Mouse (Mus musculus) liver, embryonic 16.5 days (tissue): ENCODE results near the gene Ifnb1. TPM values are rescaled to one million over a fixed set of nuclear protein-coding genes. Genes with fewer than 3 reads are reported as not detected.

Source experiments
- ATAC-seq: fragments of 200-750 bp; cut with Nextera tagmentation; 2 replicates; pipeline ENCODE4 v1.8.0; 2017; ENCODE audit warnings: low read depth, mild to moderate bottlenecking, moderate number of reproducible peaks, moderate library complexity
- H3K27ac ChIP-seq: fragments of 300-500 bp; sonication (generic); 2 replicates; pipeline ENCODE4 v1.5.1; 2014; ENCODE audit warnings: mild to moderate bottlenecking, low read length
- H3K27me3 ChIP-seq: fragments of 300-500 bp; sonication (generic); 2 replicates; pipeline ENCODE4 v1.6.1; 2014; ENCODE audit warnings: low read depth, low read length, mixed read lengths; ENCODE audit not compliant: control insufficient read depth, insufficient read depth
- H3K36me3 ChIP-seq: fragments of 300-500 bp; sonication (generic); 2 replicates; pipeline ENCODE4 v1.6.1; 2014; ENCODE audit warnings: mild to moderate bottlenecking; ENCODE audit not compliant: control insufficient read depth, insufficient read depth
- H3K4me1 ChIP-seq: fragments of 300-500 bp; sonication (generic); 2 replicates; pipeline ENCODE4 v1.6.1; 2014; ENCODE audit warnings: low read depth, low read length, mixed read lengths; ENCODE audit not compliant: control insufficient read depth
- H3K4me2 ChIP-seq: fragments of 300-500 bp; sonication (generic); 2 replicates; pipeline ENCODE4 v1.6.1; 2014; ENCODE audit warnings: low read depth, low read length, mixed read lengths
- H3K4me3 ChIP-seq: fragments of 300-500 bp; sonication (generic); 2 replicates; pipeline ENCODE4 v1.5.1; 2014; ENCODE audit warnings: low read depth, mild to moderate bottlenecking, low read length
- H3K9ac ChIP-seq: fragments of 300-500 bp; sonication (generic); 2 replicates; pipeline ENCODE4 v1.6.1; 2014; ENCODE audit warnings: low read depth, low read length
- H3K9me3 ChIP-seq: fragments of 300-500 bp; sonication (generic); replicated peaks from 2 replicates; pipeline ENCODE4 v1.6.1; 2016; ENCODE audit warnings: low read length; ENCODE audit not compliant: control insufficient read depth
- WGBS: fragments of 180-500 bp; shearing (Covaris S2); extraction: QIAGEN DNeasy Blood & Tissue Kit; methylation state at CpG from one replicate; pipeline ENCODE4 v1.1.7; 2014; ENCODE audit not compliant: insufficient replicate concordance; 5-methylcytosine and 5-hydroxymethylcytosine counted together
- polyA plus RNA-seq: library from polyadenylated mRNA; unstranded; fragments of >200 nt; fragmentation: Nextera tagmentation; extraction: Ambion mirVana; gene quantifications from 2 replicates; pipeline ENCODE4 v1.2.1, GENCODE M21; 2015

Ifnb1 gene
- polyA plus RNA-seq, 1 experiment from 2014 or later: not detected

GRCm38 (mm10) chr4:88535742-88536141 lies 13.2 kb upstream of the Ifnb1 start:
- Histone ChIP-seq H3K4me1 (peaks cover 21% of the 10 kb centered on the region), H3K27me3 (no peaks in the 10 kb centered on the region), H3K27ac (peak overlapping the region; percentile 67), H3K9ac (no peak overlapping the region), H3K4me3 (no peak overlapping the region), H3K9me3 (no peaks in the 10 kb centered on the region), H3K36me3 (no peaks in the 10 kb centered on the region), H3K4me2 (peak overlapping the region; percentile 17; the same call in 1 of the 2 replicates)
- 20% methylated on average over 1 of the region's 1 CpGs for WGBS
- peak; percentile 95 for ATAC-seq

- 71% methylated on average over 1 of the region's 1 CpGs for WGBS
- Histone ChIP-seq H3K9ac (no peak overlapping the region), H3K27ac (no peak overlapping the region), H3K27me3 (no peaks in the 10 kb centered on the region), H3K4me3 (no peak overlapping the region), H3K4me2 (no peak overlapping the region), H3K4me1 (peaks cover 21% of the 10 kb centered on the region), H3K9me3 (no peaks in the 10 kb centered on the region), H3K36me3 (no peaks in the 10 kb centered on the region)
- no peak for ATAC-seq
Measured at GRCm38 (mm10) chr4:88534903-88535302, 12.3 kb upstream of the Ifnb1 start.

- H3K4me2 ChIP-seq: no peak overlapping the region
- H3K36me3 ChIP-seq: no peaks in the 10 kb centered on the region
- H3K9ac ChIP-seq: no peak overlapping the region
- no peaks in the 10 kb centered on the region for H3K27me3 ChIP-seq
- no peak overlapping the region for H3K4me3 ChIP-seq
- ATAC-seq: no peak
- no peak overlapping the region for H3K27ac ChIP-seq
- no peaks in the 10 kb centered on the region for H3K9me3 ChIP-seq
- 63% methylated on average over 2 of the region's 2 CpGs for WGBS
- H3K4me1 ChIP-seq: peaks cover 21% of the 10 kb centered on the region
Measured at GRCm38 (mm10) chr4:88533499-88533898, 10.9 kb upstream of the Ifnb1 start.

GRCm38 (mm10) chr4:88530892-88531291 lies 8.3 kb upstream of the Ifnb1 start:
- H3K4me3 ChIP-seq: no peak overlapping the region
- WGBS: 63% methylated on average over 2 of the region's 2 CpGs
- H3K4me2 ChIP-seq: no peak overlapping the region
- no peaks in the 10 kb centered on the region for H3K27me3 ChIP-seq
- ATAC-seq: no peak
- H3K36me3 ChIP-seq: no peaks in the 10 kb centered on the region
- no peak overlapping the region for H3K27ac ChIP-seq
- H3K9ac ChIP-seq: no peak overlapping the region
- no peaks in the 10 kb centered on the region for H3K9me3 ChIP-seq
- peaks cover 4% of the 10 kb centered on the region; the same call in 1 of the 2 replicates for H3K4me1 ChIP-seq

GRCm38 (mm10) chr4:88530271-88530670 lies 7.7 kb upstream of the Ifnb1 start:
- no peaks in the 10 kb centered on the region for H3K36me3 ChIP-seq
- no peaks in the 10 kb centered on the region for H3K9me3 ChIP-seq
- no peak overlapping the region for H3K4me3 ChIP-seq
- no peak overlapping the region for H3K27ac ChIP-seq
- WGBS: 58% methylated on average over 4 of the region's 4 CpGs
- no peaks in the 10 kb centered on the region for H3K27me3 ChIP-seq
- no peak overlapping the region for H3K4me2 ChIP-seq
- peaks cover 3% of the 10 kb centered on the region; the same call in 1 of the 2 replicates for H3K4me1 ChIP-seq
- H3K9ac ChIP-seq: no peak overlapping the region
- no peak for ATAC-seq

GRCm38 (mm10) chr4:88526379-88527049 lies 3.9 kb upstream of the Ifnb1 start:
- Histone ChIP-seq H3K4me3 (no peak overlapping the region), H3K9ac (no peak overlapping the region), H3K9me3 (no peaks in the 10 kb centered on the region), H3K27ac (peak overlapping the region; percentile 33; the same call in 1 of the 2 replicates), H3K4me1 (no peaks in the 10 kb centered on the region; the same call in 1 of the 2 replicates), H3K27me3 (no peaks in the 10 kb centered on the region), H3K36me3 (no peaks in the 10 kb centered on the region), H3K4me2 (no peak overlapping the region)
- 43% methylated on average over 5 of the region's 5 CpGs for WGBS
- peak; percentile 59 for ATAC-seq

- no peak overlapping the region for H3K27ac ChIP-seq
- H3K36me3 ChIP-seq: no peaks in the 10 kb centered on the region
- WGBS: 55% methylated on average over 3 of the region's 3 CpGs
- no peaks in the 10 kb centered on the region for H3K9me3 ChIP-seq
- ATAC-seq: no peak
- no peaks in the 10 kb centered on the region; the same call in 1 of the 2 replicates for H3K4me1 ChIP-seq
- H3K9ac ChIP-seq: no peak overlapping the region
- no peaks in the 10 kb centered on the region for H3K27me3 ChIP-seq
- no peak overlapping the region for H3K4me2 ChIP-seq
- no peak overlapping the region for H3K4me3 ChIP-seq
Measured at GRCm38 (mm10) chr4:88525393-88525792, 2.8 kb upstream of the Ifnb1 start.

- Histone ChIP-seq H3K9me3 (no peaks in the 10 kb centered on the region), H3K4me2 (no peak overlapping the region), H3K36me3 (no peaks in the 10 kb centered on the region), H3K4me1 (no peaks in the 10 kb centered on the region; the same call in 1 of the 2 replicates), H3K9ac (no peak overlapping the region), H3K27me3 (no peaks in the 10 kb centered on the region), H3K27ac (no peak overlapping the region), H3K4me3 (no peak overlapping the region)
- no peak for ATAC-seq
Measured at GRCm38 (mm10) chr4:88523241-88523640, 667 bp upstream of the Ifnb1 start.

GRCm38 (mm10) chr4:88517957-88518356 lies 4.6 kb downstream of the Ifnb1 start:
- 75% methylated on average over 2 of the region's 2 CpGs for WGBS
- Histone ChIP-seq H3K27ac (no peak overlapping the region), H3K4me3 (no peak overlapping the region), H3K4me2 (no peak overlapping the region), H3K9me3 (no peaks in the 10 kb centered on the region), H3K4me1 (peaks cover 4% of the 10 kb centered on the region; the same call in 1 of the 2 replicates), H3K9ac (no peak overlapping the region), H3K36me3 (no peaks in the 10 kb centered on the region), H3K27me3 (no peaks in the 10 kb centered on the region)
- ATAC-seq: no peak
